Mouse (Mus musculus): ENCODE data around the gene Atg14.

GRCm38 (mm10) chr14:47555225-47555624 lies 15.2 kb downstream of the Atg14 start:
- TF ChIP-seq POLR2A (IDR thresholded peaks at IDR 0.05; ENCODE audit: borderline replicate concordance, extremely low read depth, low read depth, low read length) (no peak), CTCF (IDR thresholded peaks at IDR 0.05; ENCODE audit: insufficient read depth, low read length) (no peak)

Measured in lung, adult 2 months (tissue).